Mouse (Mus musculus) myocyte (in vitro differentiated cells): ENCODE results near the gene Olfr55.
"Not testable (repeated sequence)": the region's sequence is repeated elsewhere in the genome, so short reads cannot be mapped to it uniquely, and the experiment has no call there.

Source experiments
- MYOG ChIP-seq, 3 experiments: IDR thresholded peaks; one replicate each; pipeline ENCODE4 v1.6.1; 2011; ENCODE audit warnings: control low read depth in 2 of 3, low read depth in 2 of 3, mild to moderate bottlenecking in 2 of 3; ENCODE audit not compliant: insufficient read length in 2 of 3, control insufficient read depth in 1 of 3, insufficient read depth in 1 of 3
- POLR2A ChIP-seq: IDR thresholded peaks from one replicate; pipeline ENCODE4 v1.6.1; 2011; ENCODE audit warnings: low read depth, mild to moderate bottlenecking, control low read depth, moderate library complexity; ENCODE audit not compliant: insufficient read length
- POLR2AphosphoS2 ChIP-seq: IDR thresholded peaks from one replicate; pipeline ENCODE4 v1.6.1; 2011; ENCODE audit warnings: low read depth, control low read depth; ENCODE audit not compliant: insufficient read length
- TCF12 ChIP-seq: IDR thresholded peaks from one replicate; pipeline ENCODE4 v1.6.1; 2011; ENCODE audit warnings: mild to moderate bottlenecking, control low read depth; ENCODE audit not compliant: poor library complexity, insufficient read depth, severe bottlenecking

DNA sequence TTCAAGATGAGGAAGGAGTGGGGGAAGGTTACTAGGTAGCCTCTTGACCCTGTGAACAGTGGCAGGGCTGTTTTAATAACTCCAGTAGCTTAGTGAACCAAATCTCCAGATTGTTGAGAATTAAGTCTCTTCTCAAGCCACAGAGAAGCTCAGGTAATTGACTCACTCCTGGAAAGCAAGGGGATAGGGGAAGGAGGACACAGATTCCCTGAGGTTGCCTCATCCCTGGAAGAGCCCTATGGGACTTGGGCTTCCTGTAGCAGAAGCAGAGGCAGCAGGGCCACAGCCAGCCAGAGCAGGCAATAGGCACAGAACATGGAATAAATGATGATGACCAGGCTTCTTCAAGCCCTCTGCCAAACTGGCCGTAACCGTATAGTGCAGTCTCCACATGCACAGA, 22.8 kb downstream of the Olfr55 start, which contains the start of gene Olfr239:
- not testable (repeated sequence) for TF ChIP-seq POLR2A; POLR2AphosphoS2; MYOG (IDR thresholded peaks at IDR 0.05; ENCODE audit: control insufficient read depth in 1 of 3, insufficient read depth in 1 of 3, insufficient read length in 2 of 3, low read depth in 2 of 3); TCF12
